Mouse (Mus musculus): ENCODE data around the gene Pkd1l3. TPM values are rescaled to one million over a fixed set of nuclear protein-coding genes. Genes with fewer than 3 reads are reported as not detected.

Pkd1l3 gene
- polyA plus RNA-seq (2015; fragmentation: Nextera tagmentation; extraction: Ambion mirVana): 0.37 and 0.48 TPM in 2 replicates

GRCm38 (mm10) chr8:109614243-109615210, at the start of gene Pkd1l3:
Gene Pkd1l3 (plus strand): TSS chr8:109614517.
- H3K4me1 ChIP-seq (ENCODE audit: control insufficient read depth, low read depth, low read length): peaks cover 9% of the 10 kb centered on the region
- peak within 1 kb of the TSS; percentile 53 for H3K9ac ChIP-seq (ENCODE audit: low read depth, low read length)
- no peaks in the 10 kb centered on the region for H3K27me3 ChIP-seq (ENCODE audit: control insufficient read depth, insufficient read depth, low read depth, low read length)
- no peak within 1 kb of the TSS; the same call in 1 of the 2 replicates for H3K27ac ChIP-seq (ENCODE audit: low read length)
- peak; percentile 76 for ATAC-seq (ENCODE audit: low read depth)
- peak within 1 kb of the TSS; percentile 75 for H3K4me2 ChIP-seq (ENCODE audit: low read depth, low read length)
- WGBS (ENCODE audit: insufficient replicate concordance): 16% methylated on average over 27 of the region's 27 CpGs
- no peaks in the 10 kb centered on the region for H3K36me3 ChIP-seq (ENCODE audit: control insufficient read depth, insufficient read depth)
- H3K9me3 ChIP-seq (replicated peaks; ENCODE audit: control insufficient read depth, low read length): no peaks in the 10 kb centered on the region
- H3K4me3 ChIP-seq (ENCODE audit: low read depth, low read length): peak within 1 kb of the TSS; percentile 57

GRCm38 (mm10) chr8:109564766-109565165, 49.6 kb upstream of the Pkd1l3 start:
- H3K36me3 ChIP-seq (ENCODE audit: control insufficient read depth, insufficient read depth): peaks cover 17% of the 10 kb centered on the region
- WGBS (ENCODE audit: insufficient replicate concordance): 3% methylated on average over 10 of the region's 10 CpGs
- peak overlapping the region; percentile 83 for H3K27ac ChIP-seq (ENCODE audit: low read length)
- H3K27me3 ChIP-seq (ENCODE audit: control insufficient read depth, insufficient read depth, low read depth, low read length): no peaks in the 10 kb centered on the region
- no peak for ATAC-seq (ENCODE audit: low read depth)
- peak overlapping the region; percentile 90 for H3K9ac ChIP-seq (ENCODE audit: low read depth, low read length)
- H3K4me2 ChIP-seq (ENCODE audit: low read depth, low read length): peak overlapping the region; percentile 74
- no peaks in the 10 kb centered on the region for H3K9me3 ChIP-seq (replicated peaks; ENCODE audit: control insufficient read depth, low read length)
- peak overlapping the region; percentile 86 for H3K4me3 ChIP-seq (ENCODE audit: low read depth, low read length)
- peaks cover 13% of the 10 kb centered on the region for H3K4me1 ChIP-seq (ENCODE audit: control insufficient read depth, low read depth, low read length)

GRCm38 (mm10) chr8:109565498-109566333, 48.6 kb upstream of the Pkd1l3 start, which contains the start of the genes Dhx38 and Txnl4b:
Gene Dhx38 (minus strand): TSS chr8:109565861.
Gene Txnl4b (plus strand): TSS chr8:109565892.
- peak; percentile 99 for ATAC-seq (ENCODE audit: low read depth)
- Histone ChIP-seq H3K9me3 (replicated peaks; ENCODE audit: control insufficient read depth, low read length) (no peaks in the 10 kb centered on the region), H3K27ac (ENCODE audit: low read length) (peak within 1 kb of the TSS; percentile 83), H3K27me3 (ENCODE audit: control insufficient read depth, insufficient read depth, low read depth, low read length) (no peaks in the 10 kb centered on the region), H3K4me3 (ENCODE audit: low read depth, low read length) (peak within 1 kb of the TSS; percentile 86), H3K4me1 (ENCODE audit: control insufficient read depth, low read depth, low read length) (peaks cover 13% of the 10 kb centered on the region), H3K4me2 (ENCODE audit: low read depth, low read length) (peak within 1 kb of the TSS; percentile 88), H3K9ac (ENCODE audit: low read depth, low read length) (peak within 1 kb of the TSS; percentile 90), H3K36me3 (ENCODE audit: control insufficient read depth, insufficient read depth) (peaks cover 8% of the 10 kb centered on the region)
- WGBS (ENCODE audit: insufficient replicate concordance): under 1% methylated on average over 52 of the region's 52 CpGs

GRCm38 (mm10) chr8:109571139-109571538, 43.2 kb upstream of the Pkd1l3 start:
- Histone ChIP-seq H3K4me3 (ENCODE audit: low read depth, low read length) (no peak overlapping the region), H3K27ac (ENCODE audit: low read length) (no peak overlapping the region), H3K4me1 (ENCODE audit: control insufficient read depth, low read depth, low read length) (peaks cover 6% of the 10 kb centered on the region), H3K9me3 (replicated peaks; ENCODE audit: control insufficient read depth, low read length) (no peaks in the 10 kb centered on the region), H3K9ac (ENCODE audit: low read depth, low read length) (no peak overlapping the region), H3K27me3 (ENCODE audit: control insufficient read depth, insufficient read depth, low read depth, low read length) (no peaks in the 10 kb centered on the region), H3K4me2 (ENCODE audit: low read depth, low read length) (no peak overlapping the region), H3K36me3 (ENCODE audit: control insufficient read depth, insufficient read depth) (no peaks in the 10 kb centered on the region)
- ATAC-seq (ENCODE audit: low read depth): no peak
- WGBS (ENCODE audit: insufficient replicate concordance): 72% methylated on average over 12 of the region's 12 CpGs

GRCm38 (mm10) chr8:109576311-109576710, 38.0 kb upstream of the Pkd1l3 start:
- Histone ChIP-seq H3K4me1 (ENCODE audit: control insufficient read depth, low read depth, low read length) (no peaks in the 10 kb centered on the region), H3K27ac (ENCODE audit: low read length) (no peak overlapping the region), H3K4me3 (ENCODE audit: low read depth, low read length) (peak overlapping the region; percentile 30), H3K27me3 (ENCODE audit: control insufficient read depth, insufficient read depth, low read depth, low read length) (no peaks in the 10 kb centered on the region), H3K9ac (ENCODE audit: low read depth, low read length) (no peak overlapping the region), H3K4me2 (ENCODE audit: low read depth, low read length) (no peak overlapping the region), H3K36me3 (ENCODE audit: control insufficient read depth, insufficient read depth) (no peaks in the 10 kb centered on the region), H3K9me3 (replicated peaks; ENCODE audit: control insufficient read depth, low read length) (no peaks in the 10 kb centered on the region)
- WGBS (ENCODE audit: insufficient replicate concordance): 55% methylated on average over 4 of the region's 4 CpGs
- ATAC-seq (ENCODE audit: low read depth): no peak

GRCm38 (mm10) chr8:109578900-109579301, 35.4 kb upstream of the Pkd1l3 start, which contains the start of gene Hp:
Gene Hp (minus strand): TSS chr8:109579172.
- peak within 1 kb of the TSS; percentile 30 for H3K4me3 ChIP-seq (ENCODE audit: low read depth, low read length)
- H3K36me3 ChIP-seq (ENCODE audit: control insufficient read depth, insufficient read depth): no peaks in the 10 kb centered on the region
- no peaks in the 10 kb centered on the region for H3K4me1 ChIP-seq (ENCODE audit: control insufficient read depth, low read depth, low read length)
- 34% methylated on average over 8 of the region's 8 CpGs for WGBS (ENCODE audit: insufficient replicate concordance)
- ATAC-seq (ENCODE audit: low read depth): peak; percentile 79
- H3K9ac ChIP-seq (ENCODE audit: low read depth, low read length): no peak within 1 kb of the TSS
- H3K4me2 ChIP-seq (ENCODE audit: low read depth, low read length): peak within 1 kb of the TSS; percentile 3
- peak within 1 kb of the TSS; percentile 56 for H3K27ac ChIP-seq (ENCODE audit: low read length)
- H3K9me3 ChIP-seq (replicated peaks; ENCODE audit: control insufficient read depth, low read length): no peaks in the 10 kb centered on the region
- no peaks in the 10 kb centered on the region for H3K27me3 ChIP-seq (ENCODE audit: control insufficient read depth, insufficient read depth, low read depth, low read length)

GRCm38 (mm10) chr8:109584293-109584692, 30.0 kb upstream of the Pkd1l3 start:
- ATAC-seq (ENCODE audit: low read depth): no peak; the same call in 1 of the 2 replicates
- H3K4me3 ChIP-seq (ENCODE audit: low read depth, low read length): no peak overlapping the region
- H3K4me1 ChIP-seq (ENCODE audit: control insufficient read depth, low read depth, low read length): peaks cover 3% of the 10 kb centered on the region; the same call in 1 of the 2 replicates
- no peak overlapping the region for H3K9ac ChIP-seq (ENCODE audit: low read depth, low read length)
- H3K4me2 ChIP-seq (ENCODE audit: low read depth, low read length): no peak overlapping the region
- no peaks in the 10 kb centered on the region for H3K36me3 ChIP-seq (ENCODE audit: control insufficient read depth, insufficient read depth)
- peak overlapping the region; percentile 32 for H3K27ac ChIP-seq (ENCODE audit: low read length)
- no peaks in the 10 kb centered on the region for H3K9me3 ChIP-seq (replicated peaks; ENCODE audit: control insufficient read depth, low read length)
- WGBS (ENCODE audit: insufficient replicate concordance): 65% methylated on average over 4 of the region's 4 CpGs
- no peaks in the 10 kb centered on the region for H3K27me3 ChIP-seq (ENCODE audit: control insufficient read depth, insufficient read depth, low read depth, low read length)

GRCm38 (mm10) chr8:109584830-109585229, 29.5 kb upstream of the Pkd1l3 start:
- H3K4me3 ChIP-seq (ENCODE audit: low read depth, low read length): no peak overlapping the region
- WGBS (ENCODE audit: insufficient replicate concordance): 58% methylated on average over 3 of the region's 3 CpGs
- H3K9me3 ChIP-seq (replicated peaks; ENCODE audit: control insufficient read depth, low read length): no peaks in the 10 kb centered on the region
- no peaks in the 10 kb centered on the region for H3K27me3 ChIP-seq (ENCODE audit: control insufficient read depth, insufficient read depth, low read depth, low read length)
- H3K27ac ChIP-seq (ENCODE audit: low read length): peak overlapping the region; percentile 80
- no peak overlapping the region for H3K9ac ChIP-seq (ENCODE audit: low read depth, low read length)
- no peaks in the 10 kb centered on the region for H3K36me3 ChIP-seq (ENCODE audit: control insufficient read depth, insufficient read depth)
- H3K4me2 ChIP-seq (ENCODE audit: low read depth, low read length): no peak overlapping the region
- peak; percentile 63 for ATAC-seq (ENCODE audit: low read depth)
- peaks cover 3% of the 10 kb centered on the region; the same call in 1 of the 2 replicates for H3K4me1 ChIP-seq (ENCODE audit: control insufficient read depth, low read depth, low read length)

Data from liver, embryonic 16.5 days (tissue).